Mouse (Mus musculus): Measurements from ENCODE around the gene Prkar2b.

Prkar2b gene

DNA sequence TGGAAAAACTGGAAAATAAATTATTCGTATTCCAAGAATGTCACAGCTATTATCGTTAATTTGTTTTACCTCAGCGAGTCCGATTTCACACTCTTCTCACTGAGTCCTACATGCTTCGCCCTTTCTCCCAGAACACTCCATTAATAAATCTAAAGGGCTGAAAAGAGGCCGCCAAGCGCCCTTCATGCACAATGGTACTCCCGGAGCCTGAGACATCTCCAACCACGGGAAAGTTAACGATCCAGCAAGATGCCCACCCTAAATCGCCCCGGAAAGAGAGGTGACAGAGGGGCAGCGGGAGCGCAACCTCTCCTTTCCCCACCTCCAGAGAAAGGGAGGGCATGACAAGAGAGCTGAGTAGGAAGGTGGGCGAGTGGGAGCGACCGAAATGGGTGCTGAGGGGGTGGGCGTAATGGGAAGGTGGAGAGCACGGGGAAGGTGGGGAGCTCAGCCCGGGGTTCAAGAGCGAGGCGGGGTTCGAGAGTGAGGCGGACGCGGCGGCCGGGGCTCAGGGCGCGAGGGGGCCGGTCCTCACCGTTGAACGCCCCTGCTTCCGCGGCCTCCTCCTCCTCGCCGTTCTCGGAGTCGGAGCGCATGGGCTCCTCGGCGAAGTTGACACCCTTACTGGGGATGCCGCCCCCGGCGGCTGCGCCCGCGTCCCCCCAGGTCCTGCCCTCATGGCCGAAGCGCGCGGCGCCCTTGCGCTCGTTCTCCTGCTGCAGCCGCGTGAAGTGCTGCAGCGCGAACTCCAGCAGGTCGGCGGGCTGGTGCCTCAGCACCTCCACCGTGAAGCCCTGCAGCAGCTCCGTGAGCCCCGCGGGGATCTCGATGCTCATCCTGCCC is 628 bp downstream of the Prkar2b start:
- no peak for DNase-seq (ENCODE audit: low spot score in 2 of 2)

DNA sequence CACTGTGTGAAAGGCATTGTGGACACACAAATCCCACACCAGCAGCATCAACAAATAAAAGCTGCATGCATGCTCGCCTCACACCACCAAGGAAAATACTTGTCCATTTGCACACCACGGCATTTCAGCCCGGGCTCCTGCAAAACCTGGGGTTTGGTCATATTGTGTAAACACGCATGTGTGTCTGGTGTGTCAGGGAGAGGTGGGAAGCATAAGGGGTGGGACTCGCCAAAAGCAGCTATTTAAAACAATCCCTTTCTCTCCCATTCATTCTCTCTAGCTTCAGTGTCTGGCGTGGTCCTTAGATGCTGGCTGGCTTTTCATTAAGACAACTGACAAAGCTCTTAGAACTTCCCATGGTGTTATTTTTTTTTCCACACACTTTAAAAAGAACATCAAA is 1.4 kb downstream of the Prkar2b start:
- no peak for DNase-seq (ENCODE audit: low spot score in 2 of 2)

DNA sequence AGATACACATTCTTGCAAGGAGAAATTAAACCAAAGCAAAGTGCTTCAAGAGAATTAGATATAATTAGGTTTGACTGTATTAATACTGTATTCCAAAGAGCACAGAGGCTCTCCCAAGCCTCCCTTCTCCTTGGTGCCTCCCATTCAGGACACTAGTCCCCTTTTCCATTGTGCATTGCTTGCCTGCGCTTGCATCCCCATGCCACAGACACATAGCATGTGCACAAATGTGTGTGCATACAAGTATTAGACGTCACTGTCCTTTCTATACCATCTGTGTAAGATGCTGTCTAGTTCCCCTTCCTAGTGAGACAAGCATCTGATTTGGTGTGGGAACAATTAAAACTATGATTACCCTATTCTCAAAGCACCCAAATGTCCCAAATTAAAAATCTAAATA is 2.0 kb downstream of the Prkar2b start:
- DNase-seq (ENCODE audit: low spot score in 2 of 2): no peak

DNA sequence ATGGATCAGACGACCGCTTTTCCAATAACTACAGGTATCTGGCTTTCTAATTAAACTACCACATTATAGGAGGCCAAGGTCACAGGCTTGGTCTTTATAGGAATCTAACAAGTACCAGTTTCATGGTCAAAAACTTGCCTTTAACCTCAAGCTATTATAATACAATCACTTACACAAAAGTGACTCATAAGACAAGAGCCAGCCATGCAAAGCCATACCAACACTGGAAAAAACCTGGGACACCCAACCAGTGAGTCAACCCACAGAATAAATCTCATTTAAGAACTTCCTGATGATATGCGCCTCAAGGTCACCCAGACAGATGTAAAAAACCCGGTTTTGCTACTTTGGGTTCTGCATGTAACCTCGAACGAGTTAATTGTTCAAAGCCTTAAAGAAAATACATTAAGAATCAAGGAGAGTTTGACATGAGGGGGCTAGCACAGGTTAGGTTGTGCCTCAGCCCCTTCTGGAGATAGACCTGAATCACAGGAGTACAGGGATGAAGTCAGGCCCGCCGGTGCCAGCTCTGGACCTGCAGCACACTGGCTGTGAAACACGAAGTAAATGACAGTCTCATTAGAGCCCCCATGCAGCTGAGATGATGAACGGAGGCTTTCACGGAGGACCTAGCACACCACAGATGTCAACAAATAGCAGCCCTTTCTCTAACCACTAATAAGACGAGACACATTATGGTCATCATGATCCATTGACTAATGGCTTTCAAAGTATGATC is 3.5 kb downstream of the Prkar2b start:
- no peak for DNase-seq (ENCODE audit: low spot score in 2 of 2)

DNA sequence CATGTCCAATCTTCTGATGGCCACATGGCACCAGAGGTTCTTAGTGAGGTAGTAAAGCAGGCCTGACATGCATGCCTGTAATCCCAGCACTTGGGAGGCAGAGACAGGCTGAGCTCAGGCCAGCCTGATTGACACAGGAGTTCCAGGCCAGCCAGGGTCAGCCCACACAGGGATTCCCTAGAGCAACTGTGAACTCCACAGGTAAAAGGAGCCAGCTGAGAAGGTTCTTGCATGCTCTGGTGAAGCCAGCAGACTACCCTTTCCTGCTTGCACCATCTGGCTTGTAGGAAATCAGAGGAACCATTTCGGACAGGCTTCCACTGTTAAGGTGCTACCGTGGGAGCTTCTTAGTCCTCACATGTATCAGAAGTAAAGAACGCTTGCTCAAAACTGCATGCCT is 5.3 kb downstream of the Prkar2b start:
- DNase-seq (ENCODE audit: low spot score in 2 of 2): no peak

DNA sequence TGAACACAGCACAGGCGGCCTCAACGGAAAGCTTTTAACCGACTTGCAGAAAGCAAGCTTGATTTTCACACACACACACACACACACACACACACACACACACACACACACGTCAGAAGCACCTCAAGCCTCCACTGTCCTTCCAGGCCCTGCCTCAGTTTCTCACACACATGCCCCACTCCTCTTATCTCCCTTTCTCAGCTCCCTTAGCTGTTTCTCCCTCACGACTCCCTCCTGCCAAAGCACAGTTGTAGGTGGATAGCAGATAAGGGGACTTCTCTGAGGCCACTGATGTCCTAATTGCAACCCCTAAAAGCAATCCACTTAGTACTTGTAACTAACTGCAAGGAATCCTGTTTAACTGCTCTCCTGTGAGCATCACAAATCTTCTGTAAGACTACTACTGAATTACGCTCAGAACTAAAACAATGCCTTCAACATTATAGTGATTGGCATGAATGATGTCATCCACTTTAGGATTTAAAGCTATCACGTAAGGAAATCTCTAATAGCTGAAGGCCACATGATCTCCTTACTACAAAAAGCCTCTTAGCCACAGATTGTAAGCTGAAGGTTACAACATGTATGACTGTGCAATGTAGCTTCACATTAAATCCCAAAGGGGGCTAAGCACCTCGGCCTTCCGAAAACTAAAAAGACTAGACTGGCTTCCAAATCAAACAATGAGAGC is 6.5 kb downstream of the Prkar2b start:
- no peak for DNase-seq (ENCODE audit: low spot score in 2 of 2)

DNA sequence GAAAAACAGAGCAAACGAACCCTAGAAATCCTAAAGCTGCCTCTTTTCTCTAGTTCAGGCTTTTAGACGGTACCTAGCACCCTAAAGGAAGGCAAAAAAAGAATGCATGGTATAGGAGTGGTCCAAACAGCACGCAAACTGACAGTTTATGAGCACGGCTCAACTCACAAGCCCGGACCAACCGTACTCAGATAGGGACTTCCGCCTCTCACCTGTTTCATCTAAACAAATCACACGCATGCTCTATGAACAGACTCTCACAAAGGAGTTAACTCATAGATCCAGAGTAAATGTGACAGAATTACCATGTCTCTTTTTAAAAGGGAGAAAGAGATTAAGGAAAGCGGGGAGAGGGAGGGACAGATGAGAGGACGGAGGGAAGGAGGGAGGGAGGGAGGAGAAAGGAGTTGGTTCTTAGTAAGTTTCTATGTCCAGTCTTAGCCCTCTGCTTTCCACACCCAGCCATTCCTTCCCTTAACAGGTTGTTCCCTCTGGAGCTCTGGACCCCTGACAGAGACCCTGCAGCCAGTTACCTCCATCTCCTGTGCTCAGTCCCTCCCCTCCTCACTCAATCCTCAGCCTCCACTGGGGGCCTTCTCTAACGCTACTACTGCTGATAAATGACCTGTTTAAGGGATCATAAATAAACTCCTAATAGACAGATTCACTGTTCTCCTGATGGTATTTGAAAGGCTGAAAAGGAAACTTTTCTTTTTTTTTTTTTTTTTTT is 7.3 kb downstream of the Prkar2b start:
- DNase-seq (ENCODE audit: low spot score in 2 of 2): no peak

DNA sequence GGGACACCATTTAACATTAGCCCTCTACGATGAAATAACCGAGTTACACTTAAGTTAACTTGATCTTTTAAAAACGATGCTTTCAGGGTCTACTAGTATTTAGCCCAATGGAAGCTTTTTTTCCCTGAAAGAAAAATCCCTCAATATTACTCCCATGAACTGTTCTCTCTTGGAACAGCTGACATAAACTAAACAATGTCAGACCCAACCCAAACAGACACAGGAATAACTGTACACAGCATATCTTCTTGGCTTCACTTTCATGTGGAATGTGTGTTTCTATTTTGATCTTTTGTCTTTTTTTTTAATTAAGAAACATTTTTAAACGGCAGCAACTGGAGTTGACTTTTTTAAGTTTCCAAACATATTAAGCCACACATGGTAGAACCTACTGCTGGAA is 8.2 kb downstream of the Prkar2b start:
- no peak for DNase-seq (ENCODE audit: low spot score in 2 of 2)

DNA sequence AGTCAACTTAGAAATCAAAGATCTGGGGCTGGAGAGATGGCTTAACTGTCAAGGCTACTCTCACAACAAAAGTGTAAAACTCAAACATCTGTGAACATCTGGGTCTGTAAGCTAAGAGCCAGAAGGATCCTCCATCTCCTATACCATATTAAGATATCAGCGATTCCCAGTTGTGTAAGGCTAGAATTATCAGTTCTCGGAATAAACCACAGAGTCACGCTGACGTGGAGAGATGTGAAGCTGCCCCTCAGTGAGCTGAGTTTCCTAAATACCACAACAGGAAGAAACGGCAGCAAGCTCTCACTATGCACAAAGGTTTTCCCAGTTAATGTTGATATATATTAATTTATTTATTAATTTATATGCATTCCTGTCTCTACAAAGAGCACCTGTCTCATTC is 10.9 kb downstream of the Prkar2b start:
- DNase-seq (ENCODE audit: low spot score in 2 of 2): no peak

DNA sequence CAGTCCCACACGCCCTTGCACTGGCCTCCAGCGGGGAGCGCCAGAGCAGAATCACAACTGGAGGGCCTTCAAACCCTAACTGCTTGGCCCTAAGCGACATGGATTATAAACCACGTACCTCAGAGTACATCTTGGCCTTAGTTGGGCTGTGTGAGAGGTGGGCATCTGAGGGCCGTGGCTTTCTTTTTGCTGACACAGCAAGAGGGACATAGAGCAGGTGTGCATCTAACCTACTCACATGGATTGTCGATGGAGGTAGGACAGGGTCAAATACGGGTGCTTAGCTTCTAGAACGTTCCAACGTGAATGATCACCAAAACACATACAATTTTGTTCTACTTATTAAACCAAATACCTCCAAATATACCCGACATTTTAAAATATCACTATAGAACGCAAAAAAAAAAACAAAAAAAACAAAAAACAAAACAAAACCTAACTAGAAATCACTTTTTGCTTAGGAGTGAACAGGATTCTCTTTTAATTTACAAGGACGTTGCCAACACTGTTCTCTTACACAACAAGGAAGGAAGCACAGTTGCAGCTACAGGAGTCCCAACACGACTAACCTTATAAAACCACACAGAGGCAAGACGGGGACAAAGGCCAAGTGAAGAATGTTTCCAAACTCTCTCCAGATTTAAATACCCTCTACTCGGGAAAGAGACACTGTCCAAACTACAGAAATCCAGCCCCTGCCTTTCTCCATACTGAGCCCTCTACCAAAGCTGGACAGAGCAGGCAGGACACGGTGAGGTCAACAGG is 15.3 kb downstream of the Prkar2b start:
- DNase-seq (ENCODE audit: low spot score in 2 of 2): no peak

DNA sequence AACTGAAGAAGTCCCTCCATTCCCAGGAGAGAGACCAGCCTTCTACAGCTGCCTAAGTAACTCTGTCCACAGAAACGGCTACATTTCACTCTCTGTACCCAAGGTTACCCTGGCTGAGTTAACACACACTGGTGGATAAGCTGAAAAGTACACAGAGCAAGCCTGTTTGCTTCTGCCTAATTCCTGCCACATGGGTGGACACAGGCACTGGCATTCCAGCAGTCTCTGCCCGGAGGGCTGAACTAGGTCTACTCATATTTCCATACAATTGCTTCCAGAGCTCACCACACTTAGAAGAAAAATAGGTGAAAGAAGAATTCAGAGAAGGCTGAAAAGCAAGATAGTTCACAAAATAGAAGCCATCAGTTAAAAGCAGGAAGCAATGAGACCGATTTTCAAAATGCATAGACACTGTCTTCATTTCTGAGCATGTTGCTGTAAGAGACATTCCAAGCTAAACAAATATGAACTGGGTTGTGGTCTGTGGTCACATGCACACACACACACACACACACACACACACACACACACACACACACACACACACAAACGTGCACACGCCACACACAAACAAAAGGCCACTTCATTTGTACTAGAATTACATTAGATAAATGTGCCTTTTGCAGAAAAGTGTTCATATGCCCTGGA is 16.5 kb downstream of the Prkar2b start:
- DNase-seq (ENCODE audit: low spot score in 2 of 2): no peak

DNA sequence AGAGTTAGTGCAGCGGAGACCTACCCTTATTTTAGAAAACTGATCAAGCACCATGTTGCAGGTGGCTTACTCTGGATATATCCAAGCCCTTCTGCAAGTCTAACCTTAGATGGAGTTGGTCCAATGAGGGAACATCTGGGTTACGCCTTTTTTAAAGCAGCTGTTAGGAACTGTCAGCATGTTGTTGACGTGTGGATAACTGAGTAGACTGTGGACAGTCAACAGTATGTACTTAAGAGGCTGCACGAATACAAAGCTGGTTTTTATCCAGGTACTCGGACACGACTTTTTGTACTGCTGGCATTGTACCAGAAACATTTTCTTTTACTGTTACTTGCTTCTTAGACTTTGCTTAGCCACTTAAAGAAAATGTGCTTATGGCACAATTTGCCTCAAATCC is 27.6 kb downstream of the Prkar2b start:
- DNase-seq (ENCODE audit: low spot score in 2 of 2): no peak

DNA sequence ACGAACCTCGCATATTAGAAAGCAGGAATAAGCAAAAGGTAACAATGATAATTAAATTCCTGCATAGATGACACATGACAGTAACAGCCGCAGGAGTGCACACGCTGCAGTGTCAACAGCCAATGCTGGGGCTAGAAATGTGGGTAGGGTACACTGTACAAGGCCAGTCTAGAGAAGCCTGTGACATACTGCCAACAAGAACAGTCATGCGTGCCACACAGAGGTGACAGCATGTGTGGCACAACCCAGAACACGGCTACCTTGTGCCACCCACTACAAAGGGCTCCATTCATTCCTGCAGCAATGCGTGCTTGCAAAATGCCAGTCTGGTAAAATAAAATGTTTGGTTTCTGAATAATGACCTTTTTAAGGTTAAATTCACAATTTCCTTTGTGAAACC is 28.2 kb downstream of the Prkar2b start:
- no peak for DNase-seq (ENCODE audit: low spot score in 2 of 2)

DNA sequence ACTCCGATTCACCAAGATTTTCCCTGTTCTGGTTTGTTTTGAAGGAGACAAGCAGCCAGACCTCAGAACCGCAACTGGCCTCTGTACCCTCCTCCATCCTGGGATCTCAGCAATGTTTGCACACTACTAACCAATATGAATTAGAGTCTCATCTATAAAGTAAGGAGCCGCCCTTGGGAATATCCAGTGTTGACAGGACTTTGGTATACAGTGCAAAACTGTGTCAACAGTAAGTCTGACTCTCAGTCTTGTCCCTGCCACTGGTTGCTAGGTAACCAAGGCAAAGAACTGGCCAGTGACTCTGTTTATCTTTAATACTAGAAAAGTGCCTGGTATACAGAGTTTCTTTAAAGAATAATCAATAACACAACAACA is 42.7 kb downstream of the Prkar2b start:
- DNase-seq (ENCODE audit: low spot score in 2 of 2): no peak

DNA sequence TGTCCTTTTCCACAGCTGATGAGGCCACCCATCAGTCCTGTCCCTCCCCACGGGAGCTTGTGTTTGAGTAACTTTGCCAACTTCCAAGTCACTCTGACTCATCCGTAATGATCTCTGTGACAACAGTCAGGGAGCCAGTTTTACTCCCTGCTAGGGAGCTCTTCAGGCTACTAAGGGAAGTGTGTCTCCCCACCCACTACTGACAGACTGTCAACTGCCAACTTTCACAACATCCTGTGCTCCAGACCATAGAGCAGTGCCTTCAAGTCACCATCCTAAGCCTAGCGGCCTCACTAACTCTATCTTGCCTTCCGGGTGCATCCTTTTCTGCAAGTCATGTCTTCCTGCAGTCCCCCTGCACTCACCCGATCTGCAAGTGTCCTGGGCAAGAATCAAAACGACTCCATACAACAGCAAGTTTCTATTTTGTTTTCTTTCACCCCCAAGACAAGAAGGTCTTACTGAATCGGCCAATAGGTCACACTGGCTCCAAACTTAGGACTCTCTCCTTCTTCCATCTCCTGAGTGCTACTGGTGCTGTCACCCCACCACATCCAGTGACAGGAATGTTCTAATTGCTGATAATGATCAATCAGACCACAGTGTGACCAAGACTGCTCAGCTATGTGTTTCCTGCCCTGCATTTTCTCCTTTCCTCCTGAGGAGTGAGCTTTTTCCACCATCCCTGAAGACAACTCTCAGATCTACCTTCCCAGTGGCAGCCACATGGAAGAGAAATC is 43.3 kb downstream of the Prkar2b start:
- DNase-seq (ENCODE audit: low spot score in 2 of 2): peak; percentile 34 to 38

DNA sequence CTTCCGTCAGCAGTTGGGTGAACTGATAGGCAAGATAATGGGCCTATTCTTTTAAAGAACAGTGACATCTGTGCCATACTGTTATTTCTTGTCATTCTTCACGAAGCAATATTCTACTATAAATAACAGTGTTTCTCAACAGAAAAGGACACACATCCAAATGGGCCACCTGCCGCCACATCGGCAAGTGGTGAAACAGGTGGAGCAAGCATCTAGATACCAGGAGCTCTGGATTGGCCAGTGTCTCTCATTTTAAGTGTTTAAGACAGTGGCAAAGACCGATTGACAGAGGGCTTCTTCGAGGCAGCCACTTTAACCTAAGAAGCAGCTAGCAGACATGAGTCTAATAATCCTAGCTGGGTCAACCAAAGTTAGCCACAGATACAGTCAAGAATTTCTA is 44.6 kb downstream of the Prkar2b start:
- DNase-seq (ENCODE audit: low spot score in 2 of 2): no peak

DNA sequence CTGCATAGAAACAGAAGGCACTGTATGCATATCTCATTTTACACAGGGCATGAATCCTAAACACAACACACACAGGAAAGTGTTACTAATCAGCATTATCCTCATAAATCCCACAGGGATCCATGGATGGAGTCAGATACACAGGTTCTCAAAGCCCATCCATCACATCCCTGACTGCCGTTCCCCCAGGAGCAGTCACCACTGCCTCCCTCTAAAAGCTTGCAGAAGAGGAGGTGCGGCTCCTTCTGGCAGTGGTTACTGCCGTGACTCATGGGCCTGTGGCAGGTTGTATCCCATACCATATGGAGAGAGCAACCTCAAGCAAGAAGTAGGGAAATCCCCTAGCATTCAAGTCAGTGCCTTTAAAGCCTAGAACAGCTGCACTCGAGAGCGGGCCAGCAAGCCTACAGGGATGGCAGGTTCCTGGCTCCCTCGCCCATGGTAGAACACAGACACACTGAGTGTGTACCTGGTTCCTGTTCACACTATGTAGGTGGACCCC is 45.8 kb downstream of the Prkar2b start:
- no peak for DNase-seq (ENCODE audit: low spot score in 2 of 2)

DNA sequence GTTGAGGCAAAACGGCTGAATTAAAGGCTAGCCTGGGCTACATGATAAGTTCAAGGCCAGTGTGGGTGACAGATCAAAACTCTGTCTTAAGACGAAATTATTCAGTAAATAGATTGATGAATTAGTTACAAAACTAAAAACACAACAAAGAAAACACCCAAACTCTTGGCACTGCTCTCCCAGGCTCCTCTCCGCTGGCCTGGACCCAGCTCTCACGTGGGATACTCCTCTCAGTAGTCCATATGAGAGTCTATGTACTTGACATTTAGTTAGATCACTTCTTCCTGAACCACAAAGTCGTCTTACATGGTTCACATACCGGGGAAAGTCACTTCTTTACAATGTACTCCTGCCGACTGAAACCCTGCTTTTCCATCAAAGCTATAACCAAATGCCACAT is 46.3 kb downstream of the Prkar2b start:
- DNase-seq (ENCODE audit: low spot score in 2 of 2): no peak

DNA sequence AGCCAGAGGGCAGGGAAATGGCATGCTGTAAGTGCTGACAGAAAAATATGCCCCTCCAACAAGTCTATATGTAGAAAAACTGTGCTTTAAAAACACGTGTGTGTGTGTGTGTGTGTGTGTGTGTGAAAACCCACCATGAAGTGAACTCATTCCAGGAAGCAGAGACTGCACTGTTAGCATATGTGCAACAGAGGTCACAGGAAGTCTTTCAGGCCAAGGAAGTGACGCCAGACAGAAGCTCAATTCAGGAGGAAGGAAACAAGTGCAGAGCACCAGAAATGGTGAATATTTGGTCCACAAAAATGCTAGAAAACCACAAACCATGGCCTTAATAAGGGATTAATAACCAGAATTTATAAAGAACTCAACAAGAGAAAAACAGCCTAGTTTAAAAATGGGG is 48.9 kb downstream of the Prkar2b start:
- no peak for DNase-seq (ENCODE audit: low spot score in 2 of 2)

DNA sequence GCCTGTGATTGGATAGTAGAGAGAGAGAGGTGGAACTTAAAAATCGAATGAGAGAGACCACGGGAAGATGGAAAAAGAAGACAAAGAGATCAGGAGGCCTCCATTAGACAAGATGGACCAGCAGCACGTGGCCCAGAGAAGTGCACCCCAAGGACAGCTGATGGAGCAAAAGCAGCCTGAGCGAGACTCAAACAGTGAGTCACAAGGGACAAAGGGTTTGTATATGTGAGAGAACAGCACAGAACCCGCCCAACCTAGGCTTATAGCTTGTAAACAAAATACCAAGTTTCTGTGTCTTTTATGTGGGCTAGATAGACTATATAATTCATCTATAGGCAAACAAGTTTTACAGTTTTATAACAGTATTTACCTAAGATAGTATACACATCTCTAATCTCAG is 50.0 kb downstream of the Prkar2b start:
- no peak for DNase-seq (ENCODE audit: low spot score in 2 of 2)

Measured in heart, adult 9 months (tissue).